Mouse (Mus musculus) olfactory bulb, adult 2 months (tissue): ENCODE data around the gene Kdm7a. TPM values are rescaled to one million over a fixed set of nuclear protein-coding genes. Genes with fewer than 3 reads are reported as not detected.

Experiments used
- H3K27ac ChIP-seq: fragments of 200-500 bp; 2 replicates; pipeline ENCODE4 v1.5.1; 2012; ENCODE audit warnings: low read depth, low read length; ENCODE audit not compliant: insufficient read depth
- H3K4me1 ChIP-seq: fragments of 200-500 bp; 2 replicates; pipeline ENCODE4 v1.6.1; 2012; ENCODE audit warnings: low read length; ENCODE audit not compliant: control insufficient read depth, insufficient read depth
- H3K4me3 ChIP-seq: fragments of 200-500 bp; 2 replicates; pipeline ENCODE4 v1.5.1; 2012; ENCODE audit warnings: mild to moderate bottlenecking, low read depth, low read length, moderate library complexity; ENCODE audit not compliant: insufficient read depth
- CTCF ChIP-seq: fragments of 200-500 bp; IDR thresholded peaks from 2 replicates; pipeline ENCODE4 v1.5.1; 2012; ENCODE audit warnings: low read depth, mild to moderate bottlenecking, low read length, moderate library complexity; ENCODE audit not compliant: insufficient read depth
- POLR2A ChIP-seq: fragments of 200-500 bp; IDR thresholded peaks from 2 replicates; pipeline ENCODE4 v1.6.1; 2012; ENCODE audit warnings: mild to moderate bottlenecking, low read depth, low read length, moderate library complexity; ENCODE audit not compliant: insufficient read depth
- WGBS: fragments of 180-500 bp; shearing (Covaris S2); methylation state at CpG from one replicate; pipeline ENCODE4 v1.1.7; 2018; 5-methylcytosine and 5-hydroxymethylcytosine counted together
- polyA plus RNA-seq: library from polyadenylated mRNA; stranded (reverse); fragments of >200 nt; gene quantifications from 2 replicates; pipeline ENCODE4 v1.2.4, GENCODE M21; 2012; ENCODE audit warnings: low replicate concordance; ENCODE audit not compliant: missing spikeins, insufficient read depth, insufficient read length

Gene Kdm7a
- polyA plus RNA-seq, 1 experiment: 63.2 TPM

DNA sequence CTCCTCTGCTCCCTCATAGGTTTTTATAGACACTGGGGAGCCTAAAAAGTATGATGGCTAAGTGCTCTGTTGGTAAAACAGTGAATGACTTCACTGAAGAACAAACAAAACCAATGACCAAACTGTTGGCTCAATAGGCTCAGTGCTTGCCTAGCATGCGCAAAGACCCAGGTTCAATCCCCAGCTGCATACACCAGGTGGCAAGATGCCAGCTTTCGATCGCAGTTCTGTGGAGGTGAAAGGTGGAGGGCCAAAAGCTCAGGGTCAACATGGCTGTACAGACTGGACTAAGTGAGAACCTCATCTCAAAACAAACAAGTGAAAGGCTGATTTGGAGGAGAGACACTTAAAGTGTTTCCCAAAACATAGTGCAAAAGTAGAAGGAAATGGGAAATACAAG is 10.5 kb upstream of the Kdm7a start:
- H3K4me1 ChIP-seq: no peaks in the 10 kb centered on the region
- H3K27ac ChIP-seq: no peak overlapping the region
- no peak overlapping the region for H3K4me3 ChIP-seq
- WGBS: 93% methylated on average over 3 of the region's 3 CpGs
- TF ChIP-seq CTCF (no peak), POLR2A (no peak)

DNA sequence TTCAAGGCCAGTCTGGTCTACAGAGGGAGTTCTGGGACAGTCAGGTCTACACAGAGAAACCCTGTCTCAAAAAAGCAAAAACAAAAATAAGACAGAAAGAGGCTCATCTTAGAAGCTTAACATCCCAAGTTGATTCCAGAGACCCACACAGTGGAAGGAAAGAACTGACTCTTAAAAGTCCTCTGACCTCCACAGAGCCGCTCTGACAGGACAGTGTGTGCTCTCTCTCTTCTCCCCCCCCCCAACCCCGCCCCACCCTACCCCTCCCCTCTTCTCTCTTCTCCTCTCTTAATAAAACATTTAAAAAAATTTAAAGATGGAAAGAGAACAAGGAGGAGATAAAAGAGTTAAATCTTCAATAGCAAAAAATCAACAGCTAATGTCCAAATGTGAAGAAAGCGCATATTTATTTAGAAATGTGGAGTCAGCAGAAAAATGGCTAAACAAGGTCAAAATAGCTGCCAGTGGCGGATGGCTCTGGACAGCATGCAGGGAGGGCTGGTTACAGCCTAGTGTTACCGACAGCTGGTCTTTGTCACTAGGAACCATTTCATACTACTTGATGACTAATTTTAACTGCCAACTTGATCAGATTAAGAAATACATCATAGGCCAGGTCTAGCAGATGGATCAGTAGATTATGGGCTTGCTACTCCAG is 8.5 kb upstream of the Kdm7a start:
- TF ChIP-seq POLR2A (no peak), CTCF (no peak)
- no peak overlapping the region for H3K27ac ChIP-seq
- 75% methylated on average over 5 of the region's 5 CpGs for WGBS
- H3K4me1 ChIP-seq: no peaks in the 10 kb centered on the region
- H3K4me3 ChIP-seq: no peak overlapping the region

DNA sequence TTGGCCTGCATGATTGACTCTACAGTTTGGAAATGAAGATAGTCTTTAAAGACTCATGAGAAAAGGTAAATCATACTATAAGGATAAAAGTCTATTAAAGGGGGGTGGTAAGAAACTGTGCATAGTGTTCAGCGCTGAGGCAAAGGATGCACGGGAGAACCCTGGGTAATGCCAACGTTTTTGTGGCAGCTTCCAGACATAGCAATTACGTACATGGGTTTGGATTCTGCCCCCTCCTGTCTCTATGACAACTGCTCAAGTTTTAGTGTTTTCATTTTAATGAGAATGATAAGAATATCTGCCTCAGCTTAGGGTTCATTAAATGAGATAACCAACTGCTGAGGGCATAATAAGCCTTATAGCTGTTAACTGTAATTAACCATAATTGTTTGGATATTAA is 3.1 kb upstream of the Kdm7a start:
- no peak overlapping the region for H3K4me3 ChIP-seq
- TF ChIP-seq POLR2A: no peak
- no peak for TF ChIP-seq CTCF
- WGBS: 37% methylated on average over 4 of the region's 4 CpGs

DNA sequence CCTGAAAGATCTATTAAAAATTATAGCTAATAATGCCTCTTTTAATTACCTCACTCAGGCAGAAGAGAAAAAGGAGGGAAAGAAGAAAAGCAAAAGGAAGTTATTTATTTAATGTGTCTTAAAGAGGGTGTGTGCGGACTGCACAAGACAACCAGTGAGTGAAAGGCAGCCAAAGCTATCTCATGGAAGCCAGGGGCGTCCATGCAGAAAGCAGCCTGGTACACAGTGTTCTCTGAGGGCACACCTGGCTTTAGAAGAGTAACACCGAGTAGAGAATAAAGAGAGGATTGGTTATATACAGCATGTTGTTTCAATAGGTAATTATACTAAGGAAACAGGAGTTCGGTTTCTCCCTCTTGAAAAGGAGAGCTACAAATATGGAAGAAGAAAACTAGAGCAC is 1.6 kb upstream of the Kdm7a start:
- WGBS: 77% methylated on average over 4 of the region's 4 CpGs
- H3K27ac ChIP-seq: no peak overlapping the region
- TF ChIP-seq POLR2A (no peak), CTCF (no peak)
- no peak overlapping the region for H3K4me3 ChIP-seq
- H3K4me1 ChIP-seq: peaks cover 1% of the 10 kb centered on the region

More for the DNA sequence above, 3.1 kb upstream of the Kdm7a start:
- H3K4me1 ChIP-seq: no peaks in the 10 kb centered on the region
- no peak overlapping the region for H3K27ac ChIP-seq

DNA sequence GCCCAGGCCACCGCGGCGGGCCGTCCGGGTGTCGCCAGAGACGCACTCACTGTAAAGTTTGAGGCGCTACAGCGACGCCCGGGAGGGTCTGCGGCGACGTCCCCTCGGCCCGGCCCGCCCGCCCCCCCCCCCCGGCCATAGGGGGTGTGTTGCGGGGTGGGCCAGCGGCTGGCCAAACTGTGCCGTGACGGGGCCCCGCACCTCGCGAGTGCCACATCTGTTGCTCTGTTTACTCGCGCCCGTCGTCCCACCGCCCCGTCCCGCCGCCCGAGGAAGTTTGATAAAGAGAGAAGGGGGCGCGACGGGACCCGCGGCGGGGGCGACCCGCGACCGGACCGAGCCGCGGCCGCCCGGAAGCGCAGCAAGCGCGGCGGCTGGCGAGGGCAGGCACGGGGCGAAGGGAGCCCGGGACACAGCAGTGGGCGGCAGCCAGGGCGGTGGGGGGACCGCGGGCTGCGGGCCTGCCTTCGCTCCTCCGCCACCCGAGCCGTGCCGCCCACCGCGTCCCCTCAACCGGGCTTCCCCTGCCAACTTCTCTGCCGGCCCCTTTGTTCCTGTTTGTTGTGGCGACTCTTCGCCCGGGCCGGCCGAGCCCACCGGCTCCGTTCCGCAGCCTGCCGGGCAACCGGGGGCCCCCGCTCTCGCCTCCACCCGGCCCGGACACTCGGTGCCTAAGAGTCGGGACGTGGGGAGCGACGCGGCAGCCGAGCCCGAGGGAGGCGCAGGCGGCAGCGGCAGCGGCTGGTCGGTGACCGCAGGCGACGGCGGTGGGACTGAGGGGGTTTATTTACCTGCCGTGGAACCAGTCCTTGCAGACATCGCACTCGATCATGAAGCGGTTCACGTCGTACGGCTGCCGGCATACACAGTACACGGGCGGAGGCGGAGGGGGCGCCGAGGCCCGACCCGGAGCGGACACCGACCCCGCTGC is 674 bp downstream of the Kdm7a start:
- TF ChIP-seq POLR2A: no peak
- TF ChIP-seq CTCF: no peak
- under 1% methylated on average over 117 of the region's 121 CpGs for WGBS
- peaks cover 2% of the 10 kb centered on the region for H3K4me1 ChIP-seq
- peak overlapping the region; percentile 85 for H3K4me3 ChIP-seq
- H3K27ac ChIP-seq: peak overlapping the region; percentile 77

DNA sequence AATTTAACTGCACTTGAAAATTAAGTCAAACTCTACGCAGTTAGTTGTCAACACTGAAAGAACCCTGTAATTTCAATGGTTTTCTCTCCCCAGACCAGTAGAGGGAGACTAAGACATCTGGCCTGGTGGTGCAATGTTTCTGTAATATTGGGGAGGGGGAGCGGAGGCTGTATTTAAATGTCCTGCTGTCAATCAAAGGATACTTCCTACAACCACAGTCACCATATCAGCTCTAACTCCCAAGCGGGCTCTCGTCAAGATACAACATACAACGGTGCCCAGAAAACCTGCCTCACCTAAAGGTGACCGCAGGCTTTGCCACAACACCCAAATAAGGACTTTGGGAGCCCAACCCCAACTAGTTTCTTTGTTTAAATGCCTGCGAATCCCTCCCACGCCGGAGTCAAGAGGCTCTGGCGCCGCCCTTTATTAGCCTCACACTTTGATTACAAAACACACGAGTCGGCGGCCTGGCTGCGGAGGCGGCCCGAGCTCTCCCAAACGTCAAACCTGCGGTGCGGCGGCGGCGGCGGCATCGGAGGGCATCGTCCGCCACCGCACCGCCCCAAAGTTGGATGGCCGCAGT is 1.4 kb downstream of the Kdm7a start:
- WGBS: under 1% methylated on average over 30 of the region's 30 CpGs
- H3K27ac ChIP-seq: peak overlapping the region; percentile 38
- TF ChIP-seq CTCF (no peak), POLR2A (no peak)
- peak overlapping the region; percentile 85 for H3K4me3 ChIP-seq
- peaks cover 2% of the 10 kb centered on the region for H3K4me1 ChIP-seq

DNA sequence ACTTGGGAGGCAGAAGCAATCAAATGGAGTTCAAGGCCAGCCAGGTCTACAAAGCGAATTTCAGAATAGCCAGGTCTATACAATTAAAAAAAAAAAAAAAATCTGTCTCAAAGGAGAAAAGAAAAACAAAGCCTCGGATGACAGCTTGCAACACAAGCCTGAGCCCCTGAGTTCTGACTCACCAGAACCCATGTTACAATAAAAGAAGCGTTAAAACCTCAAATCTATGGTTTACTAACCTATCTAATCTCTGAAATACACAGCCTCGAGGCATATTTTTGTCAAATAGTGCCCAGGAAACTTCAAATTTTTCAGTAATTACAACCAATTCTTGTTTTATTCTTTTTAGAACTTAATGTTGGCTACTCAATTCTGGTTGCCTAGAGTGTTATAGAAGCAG is 2.1 kb downstream of the Kdm7a start:
- H3K4me3 ChIP-seq: no peak overlapping the region
- H3K4me1 ChIP-seq: peaks cover 2% of the 10 kb centered on the region
- WGBS: 33% methylated on average over 4 of the region's 4 CpGs
- H3K27ac ChIP-seq: no peak overlapping the region
- TF ChIP-seq POLR2A (no peak), CTCF (no peak)

DNA sequence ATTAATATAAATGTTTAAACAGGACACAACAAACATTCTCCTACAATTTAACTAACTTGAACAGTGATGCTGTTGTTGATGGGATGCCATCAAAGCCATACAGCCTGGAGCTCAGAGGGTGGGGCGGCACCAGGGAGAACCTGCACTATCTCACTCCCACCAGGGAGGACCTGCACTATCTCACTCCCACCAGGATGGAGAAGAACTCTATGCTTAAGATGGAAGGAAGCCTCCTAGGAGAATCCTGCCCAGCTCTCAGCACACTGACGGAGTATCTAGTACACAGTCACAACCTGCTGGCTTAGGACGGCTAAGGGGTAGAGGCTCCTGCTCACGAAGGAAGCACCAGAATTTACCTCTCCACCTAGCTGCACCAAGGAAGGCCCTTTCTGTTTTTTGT is 3.4 kb downstream of the Kdm7a start:
- WGBS: 85% methylated on average over 4 of the region's 4 CpGs
- Histone ChIP-seq H3K4me3 (no peak overlapping the region), H3K4me1 (peaks cover 2% of the 10 kb centered on the region), H3K27ac (no peak overlapping the region)
- no peak for TF ChIP-seq CTCF
- no peak for TF ChIP-seq POLR2A

DNA sequence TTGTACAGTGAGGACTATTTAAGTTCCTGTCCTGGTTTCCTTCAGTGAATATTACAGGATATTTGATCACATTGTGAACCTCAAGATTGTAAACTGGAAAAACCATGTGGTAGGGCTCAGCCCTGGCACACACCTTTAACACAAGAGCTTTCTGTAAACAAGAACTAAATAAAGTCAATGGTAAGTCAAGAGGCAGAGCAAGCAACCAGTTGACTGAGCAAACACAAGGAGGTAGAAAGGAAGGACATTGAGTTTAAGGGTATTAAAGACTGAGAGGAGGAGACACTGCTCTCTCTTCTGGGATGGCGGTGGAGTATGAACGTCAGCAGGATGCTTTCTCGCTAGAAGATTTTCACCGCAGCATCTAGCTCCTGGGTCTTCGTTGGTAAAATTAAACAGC is 13.6 kb downstream of the Kdm7a start:
- H3K27ac ChIP-seq: no peak overlapping the region
- H3K4me3 ChIP-seq: no peak overlapping the region
- H3K4me1 ChIP-seq: peaks cover 4% of the 10 kb centered on the region; the same call in 1 of the 2 replicates
- TF ChIP-seq POLR2A: no peak
- TF ChIP-seq CTCF: no peak
- WGBS: 57% methylated on average over 5 of the region's 5 CpGs
